Mouse (Mus musculus): Measurements from ENCODE around the gene Gmip.
A peak's percentile ranks its signal among the peaks of the same experiment; 100 is the strongest.

The Gmip gene

GRCm38 (mm10) chr8:69867696-69868326 lies 59.3 kb downstream of the Gmip start:
- DNase-seq = peak; percentile 28

- no peak for DNase-seq
These were observed 61.7 kb downstream of the Gmip start for GRCm38 (mm10) chr8:69870003-69870765.

GRCm38 (mm10) chr8:69870907-69871306 lies 62.4 kb downstream of the Gmip start:
- no peak for DNase-seq

All from lung, postnatal 14 days (tissue).